Mouse (Mus musculus) liver, embryonic 11.5 days (tissue): Measurements from ENCODE around the gene Gm45234. TPM values are rescaled to one million over a fixed set of nuclear protein-coding genes. Genes with fewer than 3 reads are reported as not detected.

Experiments
- ATAC-seq: fragments of 200-750 bp; cut with Nextera tagmentation; replicated peaks from 2 replicates; pipeline ENCODE4 v1.8.0; 2017; ENCODE audit warnings: moderate number of reproducible peaks, mild to moderate bottlenecking, moderate TSS enrichment, moderate library complexity; ENCODE audit not compliant: low FRiP score
- DNase-seq: peaks from one replicate; pipeline ENCODE4 v3.0.0-alpha.2; 2017; ENCODE audit warnings: low spot score
- H3K27ac ChIP-seq: fragments of 300-500 bp; sonication (generic); 2 replicates; pipeline ENCODE4 v1.5.1; 2014; ENCODE audit warnings: mild to moderate bottlenecking, low read depth, low read length, control low read depth
- H3K27me3 ChIP-seq: fragments of 300-500 bp; sonication (generic); replicated peaks from 2 replicates; pipeline ENCODE4 v1.6.1; 2014; ENCODE audit warnings: low read length, mixed read lengths; ENCODE audit not compliant: control insufficient read depth, insufficient read depth
- H3K36me3 ChIP-seq: fragments of 300-500 bp; sonication (generic); 2 replicates; pipeline ENCODE4 v1.6.1; 2014; ENCODE audit warnings: mild to moderate bottlenecking, low read length, moderate library complexity, mixed read lengths; ENCODE audit not compliant: control insufficient read depth, insufficient read depth
- H3K4me1 ChIP-seq: fragments of 300-500 bp; sonication (generic); replicated peaks from 2 replicates; pipeline ENCODE4 v1.6.1; 2014; ENCODE audit warnings: low read length, mixed read lengths; ENCODE audit not compliant: control insufficient read depth, insufficient read depth
- H3K4me2 ChIP-seq: fragments of 300-500 bp; sonication (generic); 2 replicates; pipeline ENCODE4 v1.6.1; 2014; ENCODE audit warnings: mild to moderate bottlenecking, control low read depth, moderate library complexity
- H3K4me3 ChIP-seq: fragments of 300-500 bp; sonication (generic); 2 replicates; pipeline ENCODE4 v1.5.1; 2014; ENCODE audit warnings: low read depth, low read length, control low read depth
- H3K9ac ChIP-seq: fragments of 300-500 bp; sonication (generic); 2 replicates; pipeline ENCODE4 v1.6.1; 2014; ENCODE audit warnings: low read depth, low read length, control low read depth
- H3K9me3 ChIP-seq: fragments of 300-500 bp; sonication (generic); 2 replicates; pipeline ENCODE4 v1.6.1; 2016; ENCODE audit warnings: low read length, inconsistent platforms, mixed read lengths; ENCODE audit not compliant: control insufficient read depth
- WGBS: fragments of 180-500 bp; shearing (Covaris S2); extraction: QIAGEN DNeasy Blood & Tissue Kit; methylation state at CpG from one replicate; pipeline ENCODE4 v1.1.7; 2014; 5-methylcytosine and 5-hydroxymethylcytosine counted together
- polyA plus RNA-seq: library from polyadenylated mRNA; unstranded; fragments of >200 nt; fragmentation: Nextera tagmentation; extraction: Ambion mirVana; gene quantifications from 2 replicates; pipeline ENCODE4 v1.2.1, GENCODE M21; 2014

Gene Gm45234
- polyA plus RNA-seq, 1 experiment from 2014 or later = 0.15 TPM

DNA sequence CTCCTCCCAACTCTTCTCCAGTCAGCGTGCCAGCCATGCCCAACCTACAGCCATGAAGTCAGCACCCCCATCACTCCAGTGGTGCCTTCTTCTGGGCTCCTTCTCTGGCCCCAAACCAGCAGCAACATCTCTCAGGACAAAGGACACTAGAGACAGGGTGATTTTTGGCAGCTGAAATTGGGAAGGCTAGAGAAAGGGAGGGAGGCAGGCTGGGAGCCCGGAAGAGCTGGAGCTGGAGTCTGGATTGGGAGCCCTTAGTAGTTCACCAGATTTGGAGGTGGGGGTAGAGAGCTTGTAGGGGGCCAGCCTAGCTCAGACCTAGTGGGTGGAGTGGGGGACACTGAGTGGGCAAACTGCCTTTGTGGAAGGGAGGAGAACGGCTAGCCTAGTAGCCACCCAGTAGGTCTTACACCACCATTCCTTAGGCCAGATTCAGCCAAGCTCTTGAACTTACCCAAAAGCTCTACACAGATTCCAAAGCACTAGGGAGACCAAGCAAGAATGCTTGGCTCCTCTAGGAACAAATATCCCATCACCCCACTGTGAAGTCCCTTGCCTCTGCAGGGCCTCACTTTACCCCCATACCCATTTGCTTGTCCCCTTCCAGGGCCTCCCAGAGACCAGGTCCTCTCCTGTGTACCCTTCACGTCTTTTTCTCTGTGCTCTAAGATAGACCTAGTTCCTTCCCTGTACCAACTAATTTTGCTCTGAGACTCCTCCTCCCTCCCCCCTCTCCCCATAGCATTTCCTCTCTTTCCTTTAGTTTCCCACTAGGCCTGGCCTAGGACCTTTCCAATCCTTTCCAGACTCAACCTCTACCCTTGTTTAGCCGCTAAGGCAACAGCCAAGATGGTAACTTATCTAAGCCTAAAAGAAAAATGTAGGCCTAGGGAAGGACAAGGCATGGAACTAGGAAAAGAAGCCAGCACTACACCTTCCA, 2.4 kb upstream of the Gm45234 start:
- no peaks in the 10 kb centered on the region for H3K36me3 ChIP-seq
- peak overlapping the region; percentile 68 for H3K4me2 ChIP-seq
- H3K27me3 ChIP-seq = peaks cover 24% of the 10 kb centered on the region
- no peak for DNase-seq
- H3K27ac ChIP-seq = peak overlapping the region; percentile 73; the same call in 1 of the 2 replicates
- peak overlapping the region; percentile 68 for H3K4me3 ChIP-seq
- H3K4me1 ChIP-seq = peaks cover 37% of the 10 kb centered on the region
- WGBS = 49% methylated on average over 5 of the region's 5 CpGs
- H3K9me3 ChIP-seq = no peaks in the 10 kb centered on the region
- H3K9ac ChIP-seq = peak overlapping the region; percentile 72
- no peak for ATAC-seq

DNA sequence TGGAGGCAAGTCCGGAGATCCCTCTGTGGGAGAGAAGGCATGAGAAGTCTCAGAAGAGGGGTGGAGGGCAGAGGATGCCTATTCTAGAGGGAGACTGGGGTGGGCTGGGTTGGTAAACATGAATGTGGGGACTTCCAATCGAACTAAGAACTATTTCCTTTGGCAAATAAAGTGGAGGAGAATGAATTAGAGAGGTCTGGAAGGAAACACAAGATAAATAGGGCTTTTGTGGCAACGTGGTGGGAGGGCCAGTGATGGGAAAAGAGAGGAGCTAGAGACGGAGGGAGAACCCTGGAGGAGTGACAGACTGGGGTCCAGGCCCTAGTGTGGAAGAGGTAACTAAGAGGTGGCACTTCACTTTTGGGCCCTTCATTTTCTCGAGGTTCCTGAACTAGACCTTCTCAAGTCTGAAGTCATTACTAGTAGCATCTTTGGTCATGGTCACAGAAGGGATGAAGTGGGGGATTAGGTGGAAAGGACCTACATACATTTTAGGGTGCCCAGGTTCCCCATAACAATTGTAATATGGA, 1.6 kb upstream of the Gm45234 start:
- ATAC-seq (no peak), DNase-seq (no peak)
- peak overlapping the region; percentile 73 for H3K27ac ChIP-seq
- peak overlapping the region; percentile 68 for H3K4me3 ChIP-seq
- peaks cover 37% of the 10 kb centered on the region for H3K4me1 ChIP-seq
- H3K36me3 ChIP-seq = no peaks in the 10 kb centered on the region
- peak overlapping the region; percentile 68 for H3K4me2 ChIP-seq
- peak overlapping the region; percentile 72 for H3K9ac ChIP-seq
- WGBS = 17% methylated on average over 5 of the region's 5 CpGs
- H3K27me3 ChIP-seq = peaks cover 21% of the 10 kb centered on the region
- no peaks in the 10 kb centered on the region for H3K9me3 ChIP-seq

DNA sequence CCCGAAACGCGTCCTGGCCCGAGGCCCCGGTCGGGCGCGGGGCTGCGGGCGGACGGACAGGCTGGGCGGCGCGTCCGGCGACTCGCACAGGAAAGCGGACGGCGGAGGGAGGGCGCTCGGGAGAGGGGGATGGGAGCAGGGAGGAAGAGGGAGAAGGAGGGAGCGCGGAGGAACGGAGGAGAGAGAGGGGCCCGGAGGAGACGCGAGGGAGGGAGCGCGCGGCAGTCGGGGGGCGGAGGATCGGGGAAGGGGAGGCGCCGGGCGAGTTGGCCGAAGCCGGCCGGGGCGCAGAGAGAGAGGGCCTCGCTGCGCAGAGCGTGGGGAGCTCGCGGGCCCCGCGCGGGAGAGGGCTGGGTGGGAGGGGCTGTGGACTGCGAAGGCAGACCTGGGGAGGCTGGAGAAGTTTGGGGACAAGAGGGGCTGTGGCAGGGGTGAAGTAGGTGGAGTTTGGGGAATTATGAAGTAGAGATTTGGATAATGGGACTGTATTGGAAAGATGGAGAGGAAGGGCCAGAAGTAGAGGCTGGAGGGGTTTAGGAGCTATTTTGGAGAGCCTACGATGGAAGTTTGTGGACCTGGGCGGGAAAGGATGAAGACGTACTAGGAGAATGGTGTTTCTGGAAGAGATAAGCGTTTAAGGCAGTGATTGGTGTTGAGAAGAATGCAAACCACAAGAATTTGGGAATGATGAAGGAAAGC, 980 bp upstream of the Gm45234 start:
- ATAC-seq = peak; percentile 54
- DNase-seq = peak; percentile 80
- Histone ChIP-seq H3K4me2 (peak overlapping the region; percentile 68), H3K27ac (peak overlapping the region; percentile 73), H3K4me3 (peak overlapping the region; percentile 68), H3K4me1 (peaks cover 37% of the 10 kb centered on the region), H3K27me3 (peaks cover 21% of the 10 kb centered on the region), H3K9ac (peak overlapping the region; percentile 72), H3K9me3 (no peaks in the 10 kb centered on the region), H3K36me3 (no peaks in the 10 kb centered on the region)
- 1% methylated on average over 52 of the region's 54 CpGs for WGBS

DNA sequence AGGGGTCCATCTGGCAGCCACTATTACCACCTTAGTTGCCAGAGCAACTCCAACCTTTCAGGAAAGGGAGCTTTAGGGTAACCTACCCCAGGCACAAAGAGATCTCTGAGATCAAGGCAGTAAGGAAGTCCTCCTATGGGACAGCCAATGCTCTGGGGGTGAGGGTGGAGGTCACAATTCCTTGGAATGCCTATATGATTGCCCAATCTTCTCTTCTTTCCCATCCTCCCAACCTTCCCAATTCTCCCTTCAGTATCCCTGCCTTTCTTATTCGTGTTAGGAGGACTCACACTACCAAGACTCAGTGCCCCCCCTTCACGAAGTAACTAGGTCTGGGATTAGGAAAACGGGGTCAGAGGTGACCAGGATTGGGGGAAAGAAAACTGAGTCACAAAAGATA, 515 bp downstream of the Gm45234 start:
- Histone ChIP-seq H3K4me3 (peak overlapping the region; percentile 68), H3K36me3 (no peaks in the 10 kb centered on the region), H3K27ac (no peak overlapping the region; the same call in 1 of the 2 replicates), H3K4me2 (peak overlapping the region; percentile 68), H3K9me3 (no peaks in the 10 kb centered on the region), H3K9ac (peak overlapping the region; percentile 72), H3K27me3 (peaks cover 16% of the 10 kb centered on the region), H3K4me1 (peaks cover 37% of the 10 kb centered on the region)
- no peak for ATAC-seq
- no peak for DNase-seq
- WGBS = 12% methylated on average over 3 of the region's 3 CpGs

DNA sequence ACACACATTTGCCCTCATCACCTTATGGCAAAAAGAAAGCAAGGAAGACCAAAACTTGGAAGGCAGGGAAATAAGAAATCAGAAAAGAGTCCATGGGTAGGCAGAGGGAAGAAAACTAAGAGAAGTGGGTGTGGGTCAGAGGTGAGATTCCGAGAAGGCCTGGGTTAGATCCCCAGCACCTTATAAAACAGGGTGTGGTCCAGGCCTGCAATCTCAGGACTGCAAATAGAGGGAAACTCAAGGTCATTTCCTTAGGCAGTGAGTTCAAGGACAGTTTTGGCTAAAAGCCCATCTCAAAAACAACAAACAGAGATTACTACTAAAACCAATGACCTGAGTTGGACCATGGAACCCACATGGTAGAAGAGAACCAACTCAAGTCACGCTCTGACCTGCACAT, 2.0 kb downstream of the Gm45234 start:
- 86% methylated on average over 2 of the region's 2 CpGs for WGBS
- Histone ChIP-seq H3K4me3 (no peak overlapping the region), H3K9me3 (no peaks in the 10 kb centered on the region), H3K27me3 (peaks cover 10% of the 10 kb centered on the region), H3K4me1 (peaks cover 33% of the 10 kb centered on the region), H3K27ac (no peak overlapping the region), H3K36me3 (no peaks in the 10 kb centered on the region), H3K9ac (no peak overlapping the region), H3K4me2 (no peak overlapping the region)
- ATAC-seq = no peak
- DNase-seq = no peak

DNA sequence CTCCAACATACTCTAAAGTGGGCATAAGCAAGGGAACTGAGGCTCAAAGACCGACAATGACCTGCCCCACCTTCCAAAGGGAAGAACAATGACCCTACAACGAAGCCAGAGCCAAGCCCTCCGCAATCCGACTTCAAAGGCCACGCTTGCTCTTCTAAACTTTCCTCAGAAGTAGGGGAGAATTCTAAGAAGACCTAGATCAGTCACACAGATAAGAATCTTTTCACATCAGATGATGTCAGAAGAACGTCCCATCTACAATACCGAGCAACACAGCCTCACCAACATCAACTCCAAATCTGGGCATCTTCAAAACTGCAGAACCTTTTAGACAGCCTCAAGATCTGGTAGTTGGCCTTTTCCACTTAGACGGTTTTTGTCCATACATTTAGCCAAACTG, 5.4 kb downstream of the Gm45234 start:
- H3K4me2 ChIP-seq = no peak overlapping the region
- DNase-seq (no peak), ATAC-seq (no peak)
- peaks cover 15% of the 10 kb centered on the region; the same call in 1 of the 2 replicates for H3K4me1 ChIP-seq
- H3K4me3 ChIP-seq = no peak overlapping the region
- no peaks in the 10 kb centered on the region; the same call in 1 of the 2 replicates for H3K27me3 ChIP-seq
- H3K9me3 ChIP-seq = no peaks in the 10 kb centered on the region
- no peak overlapping the region for H3K27ac ChIP-seq
- WGBS = 79% methylated on average over 8 of the region's 8 CpGs
- H3K9ac ChIP-seq = no peak overlapping the region
- peaks cover 2% of the 10 kb centered on the region; the same call in 1 of the 2 replicates for H3K36me3 ChIP-seq

DNA sequence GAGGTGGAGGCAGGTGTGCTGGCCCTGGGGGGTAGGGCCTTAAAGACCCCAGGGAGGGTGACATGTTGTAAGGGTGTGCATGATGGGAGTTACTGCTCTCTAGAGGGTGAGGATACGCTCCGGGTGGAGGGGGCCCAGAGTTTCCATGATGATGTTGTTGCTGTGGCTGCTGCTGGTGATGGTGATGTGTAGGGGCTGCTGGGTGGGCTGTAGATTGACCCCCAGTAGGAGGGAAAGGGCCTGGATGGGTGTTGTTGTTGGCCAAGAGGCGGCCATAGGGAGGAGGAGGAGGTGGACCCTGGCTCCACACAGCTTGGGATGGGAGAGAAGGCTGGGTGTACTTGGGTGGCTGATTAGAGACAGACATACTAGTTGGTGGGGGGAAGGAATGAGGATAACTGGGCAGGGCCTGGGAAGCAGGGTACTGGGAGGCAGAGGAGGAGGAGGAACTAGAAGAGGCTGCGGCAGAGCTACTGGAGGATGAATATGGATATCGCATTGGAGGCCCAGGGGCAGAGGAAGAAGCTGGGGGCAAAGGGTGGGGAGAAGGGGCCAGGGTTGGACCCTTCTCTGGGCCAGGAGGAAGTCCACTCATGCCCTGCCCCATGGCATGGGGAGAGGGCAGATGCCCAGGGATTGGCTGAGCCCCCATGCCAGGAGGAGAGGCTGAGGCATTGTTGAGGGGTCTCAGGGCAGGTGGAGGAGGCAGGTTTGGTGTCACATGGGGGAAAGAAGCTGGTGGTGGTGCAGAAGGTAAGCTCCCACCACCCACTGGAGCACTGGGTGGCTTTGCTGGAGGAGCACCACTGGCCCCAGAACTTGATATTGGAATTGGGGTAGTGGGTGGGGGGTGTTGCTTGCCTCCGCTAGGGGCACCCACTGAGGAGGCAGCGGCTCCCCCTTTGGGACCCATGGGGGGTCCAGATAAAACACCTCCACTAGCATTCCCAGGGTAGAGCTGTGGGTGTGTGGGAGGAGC, 8.9 kb downstream of the Gm45234 start:
- 89% methylated on average over 7 of the region's 7 CpGs for WGBS
- H3K4me2 ChIP-seq = peak overlapping the region; percentile 86
- peak overlapping the region; percentile 60 for H3K4me3 ChIP-seq
- no peaks in the 10 kb centered on the region for H3K27me3 ChIP-seq
- no peak overlapping the region for H3K27ac ChIP-seq
- no peak for ATAC-seq
- H3K9me3 ChIP-seq = no peaks in the 10 kb centered on the region
- peaks cover 2% of the 10 kb centered on the region; the same call in 1 of the 2 replicates for H3K36me3 ChIP-seq
- H3K9ac ChIP-seq = peak overlapping the region; percentile 76
- no peak for DNase-seq
- H3K4me1 ChIP-seq = peaks cover 11% of the 10 kb centered on the region

DNA sequence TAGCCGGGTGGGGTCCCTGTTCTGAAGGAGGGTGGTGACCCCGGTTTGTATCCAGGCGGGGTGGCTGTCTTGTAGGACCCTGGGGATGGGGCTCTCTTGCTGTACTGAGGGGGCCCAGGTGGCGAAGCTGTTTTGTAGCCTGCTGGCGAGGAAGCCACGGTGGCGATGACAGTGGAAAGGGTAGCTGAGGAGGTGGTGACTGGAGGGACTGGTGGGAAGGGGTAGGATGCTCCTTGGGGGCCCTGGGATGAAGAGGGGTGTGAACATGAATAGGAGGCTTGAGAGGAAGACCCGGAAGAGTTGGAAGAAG, 9.6 kb downstream of the Gm45234 start:
- ATAC-seq = no peak
- peaks cover 2% of the 10 kb centered on the region; the same call in 1 of the 2 replicates for H3K36me3 ChIP-seq
- no peak for DNase-seq

More for the DNA sequence above, 9.6 kb downstream of the Gm45234 start:
- 24% methylated on average over 8 of the region's 8 CpGs for WGBS
- H3K27me3 ChIP-seq = no peaks in the 10 kb centered on the region
- H3K4me1 ChIP-seq = peaks cover 14% of the 10 kb centered on the region
- peak overlapping the region; percentile 76 for H3K9ac ChIP-seq
- peak overlapping the region; percentile 69; the same call in 1 of the 2 replicates for H3K27ac ChIP-seq
- no peaks in the 10 kb centered on the region for H3K9me3 ChIP-seq
- peak overlapping the region; percentile 60 for H3K4me3 ChIP-seq
- H3K4me2 ChIP-seq = peak overlapping the region; percentile 86
